Mouse (Mus musculus) liver, adult 2 months (tissue): ENCODE results near the gene Ssxb5. TPM values are rescaled to one million over a fixed set of nuclear protein-coding genes. Genes with fewer than 3 reads are reported as not detected.
A peak's percentile ranks its signal among the peaks of the same experiment; 100 is the strongest.
"Not testable (repeated sequence)": the region's sequence is repeated elsewhere in the genome, so short reads cannot be mapped to it uniquely, and the experiment has no call there.

Experiments used
- DNase-seq: peaks from one replicate; pipeline ENCODE4 v3.0.0-alpha.2; 2011; ENCODE audit warnings: low read depth, low spot score; ENCODE audit errors: extremely low read depth
- H3K27ac ChIP-seq: fragments of 200-500 bp; replicated peaks from 2 replicates; pipeline ENCODE4 v1.5.1; 2012; ENCODE audit warnings: low read depth, mild to moderate bottlenecking, control low read depth, inconsistent platforms, low read length; ENCODE audit not compliant: insufficient read depth
- H3K27me3 ChIP-seq: fragments of 200-500 bp; 2 replicates; pipeline ENCODE4 v1.6.1; 2012; ENCODE audit warnings: mild to moderate bottlenecking, moderate library complexity, low read length, inconsistent platforms; ENCODE audit not compliant: control insufficient read depth, insufficient read depth
- H3K36me3 ChIP-seq: fragments of 200-500 bp; 2 replicates; pipeline ENCODE4 v1.6.1; 2012; ENCODE audit warnings: low read length, inconsistent platforms; ENCODE audit not compliant: control insufficient read depth, insufficient read depth
- H3K4me1 ChIP-seq: fragments of 200-500 bp; 2 replicates; pipeline ENCODE4 v1.6.1; 2011; ENCODE audit warnings: low read length; ENCODE audit not compliant: control insufficient read depth, insufficient read depth
- H3K4me3 ChIP-seq: fragments of 200-500 bp; 2 replicates; pipeline ENCODE4 v1.5.1; 2011; ENCODE audit warnings: low read depth, mild to moderate bottlenecking, control low read depth, low read length, moderate library complexity; ENCODE audit not compliant: insufficient read depth
- H3K79me2 ChIP-seq: fragments of 200-500 bp; 2 replicates; pipeline ENCODE4 v1.6.1; 2012; ENCODE audit warnings: inconsistent platforms, mild to moderate bottlenecking, low read length, moderate library complexity; ENCODE audit not compliant: control insufficient read depth, insufficient read depth
- H3K9ac ChIP-seq: fragments of 200-500 bp; 2 replicates; pipeline ENCODE4 v1.6.1; 2012; ENCODE audit warnings: low read depth, mild to moderate bottlenecking, control low read depth, inconsistent platforms, low read length
- CTCF ChIP-seq: fragments of 200-500 bp; IDR thresholded peaks from 2 replicates; pipeline ENCODE4 v1.5.1; 2011; ENCODE audit warnings: low read depth, low read length, control low read depth
- POLR2A ChIP-seq: fragments of 200-500 bp; IDR thresholded peaks from 2 replicates; pipeline ENCODE4 v1.6.1; 2011; ENCODE audit warnings: low read length, control low read depth; ENCODE audit not compliant: insufficient read depth; ENCODE audit errors: extremely low read depth
- WGBS: fragments of 180-500 bp; shearing (Covaris S2); methylation state at CpG from one replicate; pipeline ENCODE4 v1.1.7; 2018; 5-methylcytosine and 5-hydroxymethylcytosine counted together
- polyA plus RNA-seq: library from polyadenylated mRNA; depleted of rRNA; stranded (reverse); fragments of >200 nt; gene quantifications from 2 replicates; pipeline ENCODE4 v1.2.3, GENCODE M21; 2012; rRNA removed
- total RNA-seq: library from RNA; depleted of rRNA; stranded (reverse); fragments of >200 nt; gene quantifications from 2 replicates; pipeline ENCODE4 v1.2.3, GENCODE M21; 2014; rRNA removed

The Ssxb5 gene
- total RNA-seq (not detected in 2 replicates), polyA plus RNA-seq (not detected in 2 replicates)

- H3K27me3 ChIP-seq, H3K36me3 ChIP-seq, H3K79me2 ChIP-seq, H3K4me1 ChIP-seq, H3K4me3 ChIP-seq, H3K9ac ChIP-seq, H3K27ac ChIP-seq, DNase-seq: not testable (repeated sequence)
- 74% methylated on average over 4 of the region's 4 CpGs for WGBS
Observed at GRCm38 (mm10) chrX:8803391-8803790, at the start of gene Ssxb5. Ssxb5 (plus strand) TSS chrX:8803691.

DNA sequence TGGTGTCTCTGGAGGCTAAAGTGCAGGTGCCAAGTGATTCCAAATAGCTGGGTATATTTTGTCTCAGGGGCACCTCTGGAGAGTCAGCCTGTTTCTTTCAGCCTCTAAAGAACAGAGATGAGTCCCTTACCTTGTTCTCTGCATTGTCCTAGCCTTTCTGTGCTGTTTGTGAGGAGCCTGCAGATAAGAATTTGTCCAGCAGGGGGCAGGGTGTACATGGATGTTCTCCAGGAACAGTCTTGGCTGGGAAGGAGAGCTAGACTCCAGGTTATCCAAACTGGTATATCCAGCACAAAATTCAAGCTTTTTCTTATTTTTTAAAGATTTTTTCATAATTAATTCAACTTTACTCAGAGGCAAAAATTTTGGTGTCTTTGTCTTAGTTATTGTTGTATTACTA, 28.6 kb downstream of the Ssxb5 start:
- Histone ChIP-seq H3K9ac (no peak overlapping the region), H3K27me3 (no peaks in the 10 kb centered on the region), H3K36me3 (no peaks in the 10 kb centered on the region), H3K27ac (no peak overlapping the region), H3K79me2 (no peaks in the 10 kb centered on the region), H3K4me1 (no peaks in the 10 kb centered on the region), H3K4me3 (no peak overlapping the region)
- peak; percentile 34; the same call in 1 of the 2 replicates for TF ChIP-seq CTCF
- no peak for TF ChIP-seq POLR2A
- DNase-seq = peak; percentile 13

- Histone ChIP-seq H3K27ac (no peak within 1 kb of the TSS), H3K9ac (no peak within 1 kb of the TSS), H3K79me2 (no peaks in the 10 kb centered on the region), H3K4me3 (no peak within 1 kb of the TSS), H3K4me1 (no peaks in the 10 kb centered on the region), H3K36me3 (no peaks in the 10 kb centered on the region), H3K27me3 (no peaks in the 10 kb centered on the region)
- TF ChIP-seq POLR2A = no peak
- WGBS = 79% methylated on average over 1 of the region's 1 CpGs
- no peak for DNase-seq
Observed at GRCm38 (mm10) chrX:8843694-8844093, 40.2 kb downstream of the Ssxb5 start, which contains the start of gene Gm6592. Gm6592 (plus strand) TSS chrX:8843994.

DNA sequence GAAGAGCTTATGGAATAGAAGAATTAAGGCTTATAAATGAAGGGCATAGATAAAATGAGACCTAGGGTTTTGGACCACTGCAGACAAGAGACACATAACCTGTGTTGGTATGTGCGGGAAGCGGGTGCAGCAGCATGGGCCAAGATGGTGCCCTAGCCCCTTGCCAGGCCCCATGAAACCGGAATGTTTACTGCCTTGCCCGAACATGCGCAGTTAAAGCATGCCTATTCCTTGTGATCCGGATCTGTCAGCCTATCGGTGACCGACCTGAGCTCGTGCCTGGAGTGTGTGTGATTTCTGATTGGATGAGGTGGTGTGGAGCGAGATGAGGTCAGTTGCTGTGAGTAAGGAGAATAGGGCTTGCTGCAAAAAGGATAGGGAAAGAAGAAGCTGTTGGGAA, 49.0 kb downstream of the Ssxb5 start:
- no peaks in the 10 kb centered on the region for H3K4me1 ChIP-seq
- no peak for DNase-seq
- no peak overlapping the region for H3K9ac ChIP-seq
- H3K36me3 ChIP-seq = no peaks in the 10 kb centered on the region
- TF ChIP-seq CTCF (no peak), POLR2A (no peak)
- no peaks in the 10 kb centered on the region for H3K27me3 ChIP-seq
- no peak overlapping the region for H3K27ac ChIP-seq
- H3K4me3 ChIP-seq = no peak overlapping the region
- no peaks in the 10 kb centered on the region for H3K79me2 ChIP-seq
- 92% methylated on average over 10 of the region's 10 CpGs for WGBS

Other genes starting within 250 kb of the Ssxb5 start
- gene Ssxb3, start 211.9 kb upstream of the Ssxb5 start, total RNA-seq = not detected in 2 replicates
- not detected in 2 replicates for gene Ssxb3, start 211.9 kb upstream of the Ssxb5 start, polyA plus RNA-seq
- not detected in 2 replicates for gene Ssxb8, start 112.8 kb upstream of the Ssxb5 start, total RNA-seq
- not detected in 2 replicates for gene Ssxb8, start 112.8 kb upstream of the Ssxb5 start, polyA plus RNA-seq
- not detected in 2 replicates for gene Ssx9, start 55.3 kb upstream of the Ssxb5 start, total RNA-seq
- not detected in 2 replicates for gene Ssx9, start 55.3 kb upstream of the Ssxb5 start, polyA plus RNA-seq
- not detected in 2 replicates for gene Gm6592, start 40.3 kb downstream of the Ssxb5 start, total RNA-seq
- not detected in 2 replicates for gene Gm6592, start 40.3 kb downstream of the Ssxb5 start, polyA plus RNA-seq
- gene Gm5751, start 70.6 kb downstream of the Ssxb5 start, total RNA-seq = not detected in 2 replicates
- gene Gm5751, start 70.6 kb downstream of the Ssxb5 start, polyA plus RNA-seq = not detected in 2 replicates
- 0.18 and 0.47 TPM in 2 replicates for gene B630019K06Rik, start 88.7 kb downstream of the Ssxb5 start, total RNA-seq
- 0.21 and 0.60 TPM in 2 replicates for gene B630019K06Rik, start 88.7 kb downstream of the Ssxb5 start, polyA plus RNA-seq
- not detected in 2 replicates for gene Fthl17b, start 159.3 kb downstream of the Ssxb5 start, total RNA-seq
- not detected in 2 replicates for gene Fthl17b, start 159.3 kb downstream of the Ssxb5 start, polyA plus RNA-seq
- gene Fthl17c, start 172.9 kb downstream of the Ssxb5 start, total RNA-seq = not detected in 2 replicates
- gene Fthl17c, start 172.9 kb downstream of the Ssxb5 start, polyA plus RNA-seq = not detected in 2 replicates
- not detected in 2 replicates for gene Fthl17d, start 183.1 kb downstream of the Ssxb5 start, total RNA-seq
- gene Fthl17d, start 183.1 kb downstream of the Ssxb5 start, polyA plus RNA-seq = not detected in 2 replicates
- gene Fthl17e, start 229.8 kb downstream of the Ssxb5 start, total RNA-seq = not detected in 2 replicates
- not detected in 2 replicates for gene Fthl17e, start 229.8 kb downstream of the Ssxb5 start, polyA plus RNA-seq